Comparison of ENCODE assay signal across 8 mouse cellular contexts in genomic region chr1:36511289-36512021, GRCm38 (mm10). TPM values are rescaled to one million over a fixed set of nuclear protein-coding genes. Genes with fewer than 3 reads are reported as not detected.
DNase-seq lines count a peak whose midpoint lies in the region; ATAC-seq and TF ChIP-seq lines count a peak whose summit lies in the region.

TSS of gene Cnnm3 (plus strand) at chr1:36511867.

- peak within 1 kb of the TSS; percentile 94 for H3K9ac ChIP-seq in kidney, embryonic 15.5 days

- H3K9me3 ChIP-seq in heart, embryonic 10.5 days = no peaks in the 10 kb centered on the region
- no peaks in the 10 kb centered on the region for H3K9me3 ChIP-seq in kidney, embryonic 15.5 days (replicated peaks)

- H3K4me3 ChIP-seq in bone marrow macrophage, adult 2 months (ENCODE audit: insufficient read depth, low read length) = peak within 1 kb of the TSS; percentile 63
- H3K4me3 ChIP-seq in embryonic fibroblast, embryonic 13.5 days (ENCODE audit: insufficient read depth, low read length) = peak within 1 kb of the TSS; percentile 96
- H3K4me3 ChIP-seq in heart, embryonic 10.5 days = peak within 1 kb of the TSS; percentile 98
- H3K4me3 ChIP-seq in kidney, embryonic 15.5 days (replicated peaks) = peak within 1 kb of the TSS; percentile 99

- H3K27ac ChIP-seq in bone marrow macrophage, adult 2 months (ENCODE audit: insufficient read depth, low read depth, low read length) = peak within 1 kb of the TSS; percentile 57
- H3K27ac ChIP-seq in embryonic fibroblast, embryonic 13.5 days (ENCODE audit: insufficient read depth, low read length) = peak within 1 kb of the TSS; percentile 74
- H3K27ac ChIP-seq in heart, embryonic 10.5 days = peak within 1 kb of the TSS; percentile 97
- peak within 1 kb of the TSS; percentile 100 for H3K27ac ChIP-seq in kidney, embryonic 15.5 days

- H3K4me1 ChIP-seq in bone marrow macrophage, adult 2 months (ENCODE audit: control insufficient read depth, insufficient read depth, low read length) = peaks cover 21% of the 10 kb centered on the region
- H3K4me1 ChIP-seq in embryonic fibroblast, embryonic 13.5 days (ENCODE audit: control insufficient read depth, insufficient read depth, low read length) = no peaks in the 10 kb centered on the region
- peaks cover 37% of the 10 kb centered on the region for H3K4me1 ChIP-seq in heart, embryonic 10.5 days
- peaks cover 28% of the 10 kb centered on the region for H3K4me1 ChIP-seq in kidney, embryonic 15.5 days

- peak within 1 kb of the TSS; percentile 93 for H3K4me2 ChIP-seq in kidney, embryonic 15.5 days

- no peak for TF ChIP-seq POLR2A in bone marrow macrophage, adult 2 months (IDR thresholded peaks at IDR 0.05; ENCODE audit: borderline replicate concordance, low read depth, low read length)
- peak; percentile 82 for TF ChIP-seq POLR2A in embryonic fibroblast, embryonic 13.5 days (IDR thresholded peaks at IDR 0.05; ENCODE audit: low read depth, low read length)

- 2% methylated on average over 51 of the region's 51 CpGs for WGBS in heart, embryonic 10.5 days
- WGBS in kidney, embryonic 15.5 days = 2% methylated on average over 43 of the region's 51 CpGs

- ATAC-seq in kidney, embryonic 15.5 days (replicated peaks; ENCODE audit: low FRiP score) = peak; percentile 98
- ATAC-seq in monocyte, adult 5-6 weeks (replicated peaks; ENCODE audit: insufficient number of reproducible peaks, low FRiP score, low TSS enrichment, poor library complexity, severe bottlenecking) = peak; percentile 90

- peak; percentile 98 for DNase-seq in A20 (ENCODE audit: low read depth, low spot score)
- DNase-seq in heart, embryonic 10.5 days (ENCODE audit: low spot score) = peak; percentile 100
- peak; percentile 99 for DNase-seq in liver
- peak; percentile 99 to 100 for DNase-seq in spleen, postnatal 4 days (ENCODE audit: low spot score in 2 of 2)

- TF ChIP-seq CTCF in bone marrow macrophage, adult 2 months (IDR thresholded peaks at IDR 0.05; ENCODE audit: low read depth, low read length) = peak; percentile 57
- peak; percentile 22; the same call in 1 of the 2 replicates for TF ChIP-seq CTCF in embryonic fibroblast, embryonic 13.5 days (IDR thresholded peaks at IDR 0.05; ENCODE audit: borderline replicate concordance, insufficient read depth, low read length)

- peaks cover 17% of the 10 kb centered on the region; the same call in 1 of the 2 replicates for H3K36me3 ChIP-seq in heart, embryonic 10.5 days
- peaks cover 26% of the 10 kb centered on the region for H3K36me3 ChIP-seq in kidney, embryonic 15.5 days

- no peaks in the 10 kb centered on the region for H3K27me3 ChIP-seq in heart, embryonic 10.5 days (ENCODE audit: insufficient read depth, poor library complexity, severe bottlenecking)
- no peaks in the 10 kb centered on the region for H3K27me3 ChIP-seq in kidney, embryonic 15.5 days

RNA-seq across cellular contexts. Expression of gene Cnnm3, which starts in this region (rescaled TPM):
- polyA plus RNA-seq in bone marrow macrophage, adult 2 months (2012; ENCODE audit: insufficient read depth, insufficient read length, missing spikeins) = 19.9 and 22.9 TPM in 2 replicates
- polyA plus RNA-seq in embryonic fibroblast, embryonic 13.5 days (2011; ENCODE audit: insufficient read length, low read depth, missing spikeins) = 4.0 and 6.2 TPM in 2 replicates
- polyA plus RNA-seq in heart, embryonic 10.5 days (2016; fragmentation: Nextera tagmentation; extraction: Ambion mirVana) = 1.5 and 2.5 TPM in 2 replicates
- 3.7 and 4.0 TPM in 2 replicates for polyA plus RNA-seq in kidney, embryonic 15.5 days (2015; fragmentation: Nextera tagmentation; extraction: Ambion mirVana)
- 3.9 to 11.4 TPM (median 6.2 TPM) in 3 replicates for total RNA-seq in monocyte, adult 5-6 weeks (2017)

Comparison
In these comparisons a context has a peak if more than half of its experiments do, and no peak if none do; other contexts are left out.
1. Peak in every context shown above with its lines: DNase-seq, ATAC-seq, H3K4me3 ChIP-seq and H3K27ac ChIP-seq.